Mouse (Mus musculus): ENCODE results near the gene Ipcef1. TPM values are rescaled to one million over a fixed set of nuclear protein-coding genes. Genes with fewer than 3 reads are reported as not detected.

The Ipcef1 gene
- total and polyA plus RNA-seq, 3 experiments: 1.7 to 6.8 (median 4.1) TPM

- H3K4me1 ChIP-seq (ENCODE audit: control insufficient read depth in 1 of 2, insufficient read depth in 2 of 2): peaks cover 11 to 42% of the 10 kb centered on the region in 2 experiments
- dilution Hi-C loops (cut with MboI; ENCODE audit: extremely low pct_ligation_motif_present, extremely low pct_unique_long_range_greater_than_20kb, low sequenced_read_pairs): no loop called here
- H3K79me2 ChIP-seq (replicated peaks; ENCODE audit: control insufficient read depth, extremely low read depth, insufficient read depth, poor library complexity, severe bottlenecking): no peaks in the 10 kb centered on the region
- DNase-seq (ENCODE audit: extremely low read depth): no peak
- peaks cover 4% of the 10 kb centered on the region for H3K9me3 ChIP-seq (replicated peaks; ENCODE audit: low read length)
- H3K4me2 ChIP-seq (ENCODE audit: insufficient read depth, low read depth, poor library complexity, severe bottlenecking): no peak overlapping the region
- H3K27me3 ChIP-seq (replicated peaks): no peaks in the 10 kb centered on the region
- no peak overlapping the region for H3K4me3 ChIP-seq (replicated peaks in 1 of 3; ENCODE audit: low read depth in 2 of 3, low read length in 2 of 3, poor library complexity in 1 of 3)
- no peak overlapping the region for H3K9ac ChIP-seq (ENCODE audit: insufficient read depth, low read depth)
- no peaks in the 10 kb centered on the region for H3K36me3 ChIP-seq (replicated peaks in 1 of 2; ENCODE audit: control insufficient read depth in 1 of 2, insufficient read depth in 1 of 2, low read length in 1 of 2)
- H3K27ac ChIP-seq (ENCODE audit: insufficient read depth, low read depth): no peak overlapping the region
- TF ChIP-seq E2F4 (IDR thresholded peaks at IDR 0.05; ENCODE audit: insufficient replicate concordance, low read depth, low read length): no peak
- TF ChIP-seq POLR2A (IDR thresholded peaks at IDR 0.05; ENCODE audit: low read depth, low read length): no peak
- TF ChIP-seq MAZ (IDR thresholded peaks at IDR 0.05; ENCODE audit: low read depth, low read length): no peak
- TF ChIP-seq IRF4 (IDR thresholded peaks at IDR 0.05; ENCODE audit: low read depth, low read length): no peak
- TF ChIP-seq ZNF384 (IDR thresholded peaks at IDR 0.05; ENCODE audit: low read depth, low read length): no peak
- no peak for TF ChIP-seq MAX (IDR thresholded peaks at IDR 0.05; ENCODE audit: low read length)
- no peak for TF ChIP-seq NRF1 (IDR thresholded peaks at IDR 0.05; ENCODE audit: low read depth, low read length)
- TF ChIP-seq MYC (IDR thresholded peaks at IDR 0.05; ENCODE audit: low read depth, low read length): no peak
- in situ Hi-C loops (cut with MboI; ENCODE audit: low pct_ligation_motif_present, low pct_unique_long_range_greater_than_20kb, low sequenced_read_pairs): no loop called here
These were observed 66.0 kb downstream of the Ipcef1 start for GRCm38 (mm10) chr10:6986246-6986645.

GRCm38 (mm10) chr10:6983431-6983830, 68.8 kb downstream of the Ipcef1 start:
- TF ChIP-seq EP300 (IDR thresholded peaks at IDR 0.05; ENCODE audit: low read length) (no peak), JUN (IDR thresholded peaks at IDR 0.05; ENCODE audit: insufficient read depth, low read depth, low read length) (no peak), SIN3A (IDR thresholded peaks at IDR 0.05; ENCODE audit: low read length) (no peak), CHD1 (IDR thresholded peaks at IDR 0.05; ENCODE audit: low read depth, low read length) (no peak)
- H3K36me3 ChIP-seq (replicated peaks in 1 of 2; ENCODE audit: control insufficient read depth in 1 of 2, insufficient read depth in 1 of 2, low read length in 1 of 2): peaks cover 0 to 2% of the 10 kb centered on the region in 2 experiments
- peak overlapping the region; percentile 15; the same call in 1 of the 2 replicates for H3K27ac ChIP-seq (ENCODE audit: insufficient read depth, low read depth)
- peaks cover 5 to 25% of the 10 kb centered on the region in 2 experiments; a peak in 3 of 4 replicates for H3K4me1 ChIP-seq (ENCODE audit: control insufficient read depth in 1 of 2, insufficient read depth in 2 of 2)
- dilution Hi-C loops (cut with MboI; ENCODE audit: extremely low pct_ligation_motif_present, extremely low pct_unique_long_range_greater_than_20kb, low sequenced_read_pairs): no loop called here
- H3K9me3 ChIP-seq (replicated peaks; ENCODE audit: low read length): peaks cover 4% of the 10 kb centered on the region
- H3K4me3 ChIP-seq (replicated peaks in 1 of 3; ENCODE audit: low read depth in 2 of 3, low read length in 2 of 3, poor library complexity in 1 of 3): no peak overlapping the region
- no peak overlapping the region for H3K9ac ChIP-seq (ENCODE audit: insufficient read depth, low read depth)
- in situ Hi-C loops (cut with MboI; ENCODE audit: low pct_ligation_motif_present, low pct_unique_long_range_greater_than_20kb, low sequenced_read_pairs): no loop called here
- no peak overlapping the region for H3K4me2 ChIP-seq (ENCODE audit: insufficient read depth, low read depth, poor library complexity, severe bottlenecking)
- no peaks in the 10 kb centered on the region for H3K27me3 ChIP-seq (replicated peaks)
- H3K79me2 ChIP-seq (replicated peaks; ENCODE audit: control insufficient read depth, extremely low read depth, insufficient read depth, poor library complexity, severe bottlenecking): no peaks in the 10 kb centered on the region
- no peak for DNase-seq (ENCODE audit: extremely low read depth)

DNA sequence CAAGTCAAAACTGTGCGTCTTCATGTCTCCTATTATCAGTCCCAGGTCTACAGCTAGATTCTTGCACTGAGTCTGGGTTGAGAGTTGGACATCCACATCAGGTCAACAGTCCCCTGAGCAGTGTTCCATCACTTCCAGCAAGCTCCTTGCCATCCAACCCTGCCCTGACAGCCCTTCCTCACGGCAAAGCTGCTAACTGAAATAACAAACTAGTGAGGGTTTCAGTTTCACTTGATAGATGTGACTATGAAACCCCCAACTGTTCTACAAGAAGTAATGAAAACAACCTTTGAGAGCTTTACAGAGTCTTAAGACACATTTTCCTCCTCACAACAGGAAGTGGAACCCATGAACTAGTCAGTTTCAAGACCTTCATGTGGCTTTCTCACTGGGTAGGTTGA, 69.5 kb downstream of the Ipcef1 start:
- Histone ChIP-seq H3K36me3 (replicated peaks in 1 of 2; ENCODE audit: control insufficient read depth in 1 of 2, insufficient read depth in 1 of 2, low read length in 1 of 2) (peaks cover 0 to 2% of the 10 kb centered on the region in 2 experiments), H3K79me2 (replicated peaks; ENCODE audit: control insufficient read depth, extremely low read depth, insufficient read depth, poor library complexity, severe bottlenecking) (no peaks in the 10 kb centered on the region), H3K4me3 (replicated peaks in 1 of 3; ENCODE audit: low read depth in 2 of 3, low read length in 2 of 3, poor library complexity in 1 of 3) (no peak overlapping the region), H3K27ac (ENCODE audit: insufficient read depth, low read depth) (peak overlapping the region; percentile 2; the same call in 1 of the 2 replicates), H3K4me2 (ENCODE audit: insufficient read depth, low read depth, poor library complexity, severe bottlenecking) (peak overlapping the region; percentile 6), H3K27me3 (replicated peaks) (no peaks in the 10 kb centered on the region), H3K9me3 (replicated peaks; ENCODE audit: low read length) (peaks cover 4% of the 10 kb centered on the region), H3K4me1 (ENCODE audit: control insufficient read depth in 1 of 2, insufficient read depth in 2 of 2) (peaks cover 5 to 21% of the 10 kb centered on the region in 2 experiments; a peak in 3 of 4 replicates), H3K9ac (ENCODE audit: insufficient read depth, low read depth) (no peak overlapping the region)
- dilution Hi-C loops (cut with MboI; ENCODE audit: extremely low pct_ligation_motif_present, extremely low pct_unique_long_range_greater_than_20kb, low sequenced_read_pairs): no loop called here
- DNase-seq (ENCODE audit: extremely low read depth): peak; percentile 60
- in situ Hi-C loops (cut with MboI; ENCODE audit: low pct_ligation_motif_present, low pct_unique_long_range_greater_than_20kb, low sequenced_read_pairs): no loop called here
- TF ChIP-seq HCFC1 (IDR thresholded peaks at IDR 0.05; ENCODE audit: low read depth, low read length) (no peak), POLR2A (IDR thresholded peaks at IDR 0.05; ENCODE audit: low read depth, low read length) (no peak), IRF4 (IDR thresholded peaks at IDR 0.05; ENCODE audit: low read depth, low read length) (peak; percentile 78), ZMIZ1 (IDR thresholded peaks at IDR 0.05; ENCODE audit: low read depth, low read length) (no peak), ZNF384 (IDR thresholded peaks at IDR 0.05; ENCODE audit: low read depth, low read length) (no peak), NRF1 (IDR thresholded peaks at IDR 0.05; ENCODE audit: low read depth, low read length) (no peak), NELFE (IDR thresholded peaks at IDR 0.05; ENCODE audit: low read depth, low read length) (no peak), ELF1 (IDR thresholded peaks at IDR 0.05; ENCODE audit: low read depth, low read length) (0 out of 2 replicates have a peak, but pooled peaks have one; percentile 14), ZKSCAN1 (IDR thresholded peaks at IDR 0.05; ENCODE audit: borderline replicate concordance, low read depth, low read length) (no peak), TCF12 (IDR thresholded peaks at IDR 0.05; ENCODE audit: low read depth, low read length) (no peak), E2F4 (IDR thresholded peaks at IDR 0.05; ENCODE audit: insufficient replicate concordance, low read depth, low read length) (no peak), GABPA (IDR thresholded peaks at IDR 0.05; ENCODE audit: insufficient replicate concordance, low read depth, low read length) (no peak), JUND (conservative IDR thresholded peaks at IDR 0.05; ENCODE audit: low read depth, low read length) (no peak), MXI1 (IDR thresholded peaks at IDR 0.05; ENCODE audit: low read depth, low read length) (no peak), UBTF (IDR thresholded peaks at IDR 0.05; ENCODE audit: low read depth, low read length) (no peak), MEF2A (IDR thresholded peaks at IDR 0.05; ENCODE audit: borderline replicate concordance, low read depth, low read length) (no peak), BHLHE40 (IDR thresholded peaks at IDR 0.05; ENCODE audit: low read depth, low read length) (peak; percentile 29; the same call in 1 of the 2 replicates), MAX (IDR thresholded peaks at IDR 0.05; ENCODE audit: low read length) (no peak), CHD2 (IDR thresholded peaks at IDR 0.05; ENCODE audit: low read length) (no peak), MYC (IDR thresholded peaks at IDR 0.05; ENCODE audit: low read depth, low read length) (no peak)

Data from CH12.LX (cell line).